Mouse (Mus musculus) urinary bladder, postnatal 10 days (tissue): ENCODE data around the gene Il16.

Source experiments
- DNase-seq: peaks from one replicate; pipeline ENCODE4 v3.0.0; 2022; ENCODE audit warnings: low spot score

Il16 gene

DNA sequence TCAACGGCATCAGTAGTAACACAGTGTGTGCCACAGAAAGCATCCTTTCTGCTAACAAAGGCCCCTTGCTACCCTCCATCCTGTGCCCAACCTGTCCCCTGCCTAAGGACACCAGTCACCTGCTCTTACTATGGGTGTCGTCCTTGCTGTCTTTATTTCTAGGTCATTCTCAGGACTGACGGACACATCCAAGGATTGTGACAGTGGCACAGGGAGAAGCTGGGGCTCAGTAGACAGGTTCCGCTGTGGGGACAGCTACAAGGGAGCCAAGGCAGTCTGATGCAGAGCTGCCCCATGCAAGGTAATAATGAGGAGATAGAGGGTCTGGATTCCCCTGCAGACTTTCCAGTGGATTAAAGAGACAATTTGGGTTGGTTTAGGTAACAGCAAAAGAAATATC lies 67.0 kb downstream of the Il16 start:
- DNase-seq = no peak

DNA sequence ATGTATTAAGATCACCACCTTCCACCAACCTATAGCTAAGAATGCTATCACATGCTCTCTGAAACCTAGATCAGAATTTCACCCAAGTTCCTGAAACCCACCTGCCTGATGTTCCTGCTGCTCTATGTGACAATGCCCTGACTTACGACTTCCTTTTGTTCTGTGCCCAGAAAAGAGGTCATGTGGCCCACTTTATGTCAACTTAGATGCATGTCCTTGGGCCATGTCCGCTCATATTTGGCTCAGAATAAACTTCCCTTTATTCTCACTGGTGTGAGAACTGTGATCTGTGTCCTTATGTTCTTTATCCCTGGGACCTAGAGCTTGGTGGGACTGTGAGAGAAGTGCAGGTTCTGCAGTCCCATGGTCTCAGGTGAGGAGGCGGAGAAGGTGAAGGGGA lies 68.2 kb downstream of the Il16 start:
- DNase-seq = no peak

DNA sequence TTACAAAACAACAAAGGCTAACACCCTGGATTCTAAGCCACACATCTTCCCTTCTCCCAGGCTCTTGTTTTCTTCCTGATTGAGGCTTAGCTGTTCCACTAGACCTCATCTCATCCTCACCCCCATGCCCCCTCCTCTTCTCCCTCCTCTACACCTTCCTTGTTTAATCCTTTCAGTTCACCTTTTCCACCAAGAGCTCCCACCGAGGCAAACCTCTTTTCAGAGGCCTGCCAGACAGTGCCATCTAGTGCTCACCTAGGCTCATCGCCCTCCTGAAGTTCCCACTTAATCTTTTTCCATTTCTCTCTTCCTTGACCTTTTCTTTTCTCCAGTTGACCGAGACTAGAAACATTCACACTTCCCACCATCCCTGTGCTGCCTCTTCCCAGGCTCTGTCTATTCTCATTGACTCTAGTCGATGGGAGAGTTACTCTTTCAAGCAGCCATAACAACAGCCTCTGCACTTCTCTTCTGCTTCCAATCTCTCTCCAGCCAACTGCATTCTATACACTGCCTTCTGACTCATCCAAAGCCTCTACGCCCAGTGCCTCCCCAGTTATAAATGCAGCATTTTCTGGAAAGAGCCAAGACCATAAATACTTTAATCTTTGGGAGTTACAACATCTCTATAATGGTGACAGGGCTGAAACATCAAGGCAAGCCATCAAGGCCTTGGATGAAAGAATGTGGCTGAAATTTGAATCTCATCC lies 69.8 kb downstream of the Il16 start:
- no peak for DNase-seq

DNA sequence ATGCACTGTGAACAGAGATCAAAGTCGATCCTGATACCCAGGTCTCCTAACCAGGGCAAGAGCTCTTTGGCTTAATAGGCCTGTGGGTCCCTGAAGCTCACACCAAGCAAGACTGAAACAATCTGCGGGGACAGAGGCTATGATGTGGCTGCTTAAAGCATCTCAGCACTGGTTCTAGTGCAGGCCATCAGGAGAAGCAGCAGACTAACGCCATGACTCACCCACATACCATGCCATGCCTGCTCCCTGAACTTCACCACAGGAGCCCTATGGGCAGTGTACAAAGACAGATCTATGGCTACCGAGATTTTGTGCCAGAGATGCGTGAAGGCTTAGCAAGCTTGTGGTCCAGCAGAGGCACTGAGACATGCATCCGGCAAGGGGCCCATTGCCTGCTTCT lies 74.0 kb downstream of the Il16 start:
- DNase-seq = no peak

DNA sequence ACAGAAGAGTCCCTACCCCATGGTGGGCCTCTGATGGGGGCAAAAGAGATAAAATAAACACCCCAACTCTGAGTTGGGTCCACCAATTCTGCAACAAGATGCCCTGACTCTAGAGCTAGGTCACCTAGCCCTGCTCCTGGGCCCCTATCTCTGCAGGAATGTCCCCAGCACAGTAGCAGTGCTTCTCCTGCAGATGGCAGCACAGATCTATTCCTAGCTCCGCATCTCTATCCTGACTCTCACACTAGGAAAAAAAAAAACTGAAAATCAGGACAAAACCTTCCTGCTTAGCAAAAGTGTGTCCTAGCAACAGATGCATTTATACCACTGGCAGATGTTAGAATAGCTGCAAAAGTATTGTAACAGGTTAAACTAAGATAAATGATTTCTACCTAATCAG lies 76.8 kb downstream of the Il16 start:
- no peak for DNase-seq

DNA sequence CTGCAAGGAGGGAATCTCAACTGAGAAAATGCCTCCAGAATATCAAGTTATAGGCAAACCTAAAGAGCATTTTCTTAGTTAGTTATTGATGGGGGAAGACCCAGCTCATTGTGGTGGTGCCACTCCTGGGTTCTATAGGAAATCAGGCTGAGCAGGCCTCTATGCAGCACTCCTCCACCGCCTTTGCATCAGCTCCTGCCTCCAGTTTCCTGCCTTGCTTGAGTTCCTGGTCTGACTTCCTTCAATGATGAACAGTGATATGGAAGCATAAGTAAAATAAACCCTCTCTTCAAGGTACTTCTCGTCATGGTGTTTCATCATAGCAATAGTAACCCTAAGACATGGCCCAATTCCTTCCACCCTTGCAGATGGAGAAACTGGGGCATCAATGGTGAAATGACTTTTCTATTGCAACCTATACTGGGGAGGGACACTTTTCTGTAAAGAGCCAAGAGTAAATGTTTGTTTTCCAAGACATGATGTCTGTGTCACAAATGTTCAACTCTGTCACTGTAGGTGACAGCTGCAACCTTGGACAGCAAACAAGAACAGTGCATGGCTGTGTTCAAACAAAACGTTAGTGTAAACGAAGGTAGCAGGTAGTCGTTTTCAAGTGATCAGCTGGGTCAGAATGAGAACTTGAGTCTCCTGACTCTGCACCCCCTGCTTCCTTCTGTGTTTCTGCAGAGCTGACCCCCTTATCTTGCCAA lies 77.4 kb downstream of the Il16 start:
- no peak for DNase-seq

DNA sequence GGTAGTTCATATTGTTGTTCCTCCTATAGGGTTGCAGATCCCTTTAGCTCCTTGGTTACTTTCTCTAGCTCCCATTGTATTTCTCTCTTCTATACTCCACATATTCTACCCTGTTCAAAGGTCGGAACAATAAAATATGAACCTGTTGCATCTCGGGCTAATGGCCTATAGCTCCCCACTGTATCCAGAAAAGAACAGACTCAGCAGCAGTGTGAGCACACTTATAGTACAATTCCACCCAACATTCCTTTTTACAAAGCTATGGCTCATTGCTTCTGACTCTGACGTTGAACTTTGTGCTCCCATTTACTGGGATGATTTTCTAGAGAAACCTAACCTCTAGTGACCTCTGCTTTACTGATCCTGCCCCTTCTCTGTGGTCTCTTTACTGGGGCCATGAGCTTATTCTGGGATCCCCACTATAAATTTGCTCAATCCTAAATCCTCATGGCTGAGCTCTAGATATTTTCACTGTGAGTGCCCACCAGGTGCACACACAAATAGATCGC lies 79.4 kb downstream of the Il16 start:
- DNase-seq = no peak

DNA sequence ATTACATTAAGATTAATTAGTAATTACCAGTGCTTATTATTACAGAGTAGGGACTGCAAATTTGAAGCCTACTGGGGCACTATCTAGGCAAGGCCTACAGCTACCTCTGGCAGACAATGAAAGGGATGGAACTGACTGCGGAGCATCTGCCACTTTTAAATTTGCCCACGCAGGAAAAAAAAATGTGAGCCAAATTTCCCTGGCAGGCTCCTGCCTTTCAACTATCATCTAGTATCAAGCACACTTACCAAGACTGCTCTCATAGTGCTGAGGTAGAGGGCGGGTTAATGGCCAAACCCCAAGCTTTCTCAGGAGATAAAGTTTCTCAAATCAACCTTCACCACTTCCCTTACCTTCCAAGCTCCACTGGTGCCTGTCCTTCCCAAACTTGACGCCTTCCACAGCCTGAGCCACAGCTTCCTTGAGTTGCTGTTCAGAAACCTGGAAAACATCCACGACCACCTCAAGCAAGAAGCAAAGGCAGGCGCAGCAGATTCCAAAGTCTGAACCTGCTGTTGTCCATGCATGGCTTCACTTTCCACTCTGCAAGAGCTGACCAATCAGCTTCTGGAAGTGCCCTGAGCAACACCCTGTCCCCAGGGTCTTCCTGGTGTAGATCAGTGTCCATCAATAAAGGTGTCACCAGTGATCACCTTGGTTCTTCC lies 82.7 kb downstream of the Il16 start:
- DNase-seq = no peak

DNA sequence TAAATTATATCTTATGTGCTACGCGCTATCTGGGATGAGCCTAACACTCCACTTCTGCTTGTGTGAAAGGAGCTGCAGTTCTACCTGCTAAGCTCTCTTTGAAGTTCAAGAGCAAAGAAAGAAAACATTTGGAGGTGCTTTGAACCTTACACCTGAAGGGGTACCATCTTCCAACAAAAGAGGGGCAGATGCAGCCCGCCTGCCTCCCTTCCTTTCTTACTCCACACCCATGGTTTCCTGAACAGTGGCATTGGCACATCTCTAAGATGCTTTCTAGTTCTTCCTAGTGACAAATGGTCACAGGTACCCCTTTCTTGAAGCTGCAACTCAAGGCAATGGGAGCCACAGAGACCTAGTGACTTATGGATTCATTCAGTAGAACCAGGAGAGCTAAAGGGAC lies 83.8 kb downstream of the Il16 start:
- no peak for DNase-seq

DNA sequence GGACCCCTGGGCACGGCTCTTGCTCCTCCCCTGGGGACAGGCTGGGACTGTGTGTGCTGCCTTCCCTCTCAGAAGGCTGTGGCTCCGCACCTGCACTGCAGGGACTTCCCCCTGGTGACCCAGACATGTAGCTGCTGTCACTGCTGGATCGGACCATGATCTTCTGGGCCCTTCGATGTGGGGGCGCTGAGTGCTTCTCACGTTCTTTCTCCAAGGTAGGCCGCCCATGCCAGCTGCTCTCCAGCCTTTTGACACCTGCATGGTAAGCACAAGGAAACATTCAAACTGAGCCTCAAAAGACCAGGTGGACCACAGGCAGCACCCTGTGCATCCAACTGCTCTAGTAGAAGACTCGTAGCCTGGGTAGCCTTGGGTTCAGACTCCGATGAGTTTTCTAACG lies 84.5 kb downstream of the Il16 start:
- no peak for DNase-seq

DNA sequence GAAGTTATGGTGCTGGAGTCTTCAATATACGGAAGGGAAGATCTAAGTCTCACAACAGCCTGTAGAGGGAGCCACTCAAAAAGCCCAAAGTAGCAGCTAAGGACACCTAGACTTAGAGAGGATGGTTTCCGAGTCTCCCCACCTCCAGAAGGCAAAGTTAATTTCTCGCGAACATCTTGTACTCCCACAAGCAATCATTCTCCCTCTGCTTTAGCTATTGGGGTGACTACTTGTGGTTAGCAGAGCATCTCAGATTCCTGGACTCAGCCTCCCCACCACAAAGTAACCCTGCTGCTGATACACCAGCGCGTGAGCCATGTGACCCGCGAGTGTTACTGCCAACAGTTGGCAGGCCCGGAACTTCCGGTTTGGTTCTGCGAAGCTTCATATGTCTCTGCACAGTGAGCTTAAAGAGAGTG lies 85.2 kb downstream of the Il16 start:
- no peak for DNase-seq

DNA sequence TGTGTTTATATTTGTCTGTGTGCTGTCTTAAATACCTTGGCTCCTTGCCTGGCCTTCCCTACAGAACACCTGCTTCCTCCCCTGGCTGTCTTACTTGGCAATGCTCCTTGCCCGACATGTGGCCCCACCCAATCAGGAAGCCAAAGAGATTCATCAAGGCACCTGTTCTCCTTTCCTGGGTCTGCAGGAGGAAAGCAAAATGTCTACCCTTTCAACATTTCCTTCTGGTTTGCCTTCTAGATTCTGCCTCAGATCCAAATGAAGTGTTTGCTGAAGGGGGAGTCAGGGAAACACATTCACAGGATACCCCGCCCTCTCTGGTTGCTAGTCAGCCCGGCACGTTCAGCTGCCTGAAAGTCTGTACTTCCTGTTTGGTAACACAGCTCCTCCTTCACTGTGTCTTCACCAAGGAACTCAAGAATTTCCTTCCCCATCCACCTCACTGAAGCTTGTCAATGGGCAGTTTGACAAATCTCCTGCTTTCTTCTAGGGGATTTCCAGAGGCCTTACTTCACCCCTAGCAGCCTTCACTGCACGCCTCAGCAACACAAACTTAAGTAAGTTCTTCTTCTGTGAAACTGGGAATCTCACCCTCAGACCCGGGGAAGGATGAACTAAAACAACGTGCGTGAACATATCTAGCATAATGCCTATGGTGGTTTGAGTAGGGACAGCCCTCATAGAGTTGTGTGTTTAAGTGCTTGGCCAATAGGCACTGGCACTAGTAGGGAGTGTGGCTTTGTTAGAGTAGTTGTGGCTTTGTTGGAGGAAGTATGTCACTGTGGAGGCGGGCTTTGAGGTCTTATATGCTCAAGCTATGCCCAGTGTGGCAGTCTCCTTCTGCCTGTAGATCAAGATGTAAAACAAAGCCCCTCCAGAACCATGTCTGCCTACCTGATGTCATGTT lies 86.1 kb downstream of the Il16 start:
- DNase-seq = no peak

DNA sequence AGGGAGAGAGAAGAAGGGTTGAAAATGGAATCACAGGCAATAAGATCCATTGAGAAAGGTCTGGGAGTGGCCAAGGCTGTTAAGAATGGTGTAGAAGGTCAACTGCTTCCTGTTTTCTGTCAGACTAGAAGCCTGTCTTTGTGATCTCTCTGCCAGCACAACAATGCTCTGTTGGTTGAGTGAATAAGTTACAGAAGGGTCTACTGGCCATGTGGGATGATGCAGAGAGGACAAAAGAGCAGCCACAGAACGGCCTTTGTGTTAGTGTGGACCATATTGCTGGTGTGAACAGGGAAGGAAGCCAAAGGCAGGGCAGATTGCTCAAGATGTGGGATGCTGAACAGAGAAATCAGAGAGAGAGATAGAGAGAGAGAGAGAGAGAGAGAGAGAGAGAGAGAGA lies 86.8 kb downstream of the Il16 start:
- DNase-seq = no peak

DNA sequence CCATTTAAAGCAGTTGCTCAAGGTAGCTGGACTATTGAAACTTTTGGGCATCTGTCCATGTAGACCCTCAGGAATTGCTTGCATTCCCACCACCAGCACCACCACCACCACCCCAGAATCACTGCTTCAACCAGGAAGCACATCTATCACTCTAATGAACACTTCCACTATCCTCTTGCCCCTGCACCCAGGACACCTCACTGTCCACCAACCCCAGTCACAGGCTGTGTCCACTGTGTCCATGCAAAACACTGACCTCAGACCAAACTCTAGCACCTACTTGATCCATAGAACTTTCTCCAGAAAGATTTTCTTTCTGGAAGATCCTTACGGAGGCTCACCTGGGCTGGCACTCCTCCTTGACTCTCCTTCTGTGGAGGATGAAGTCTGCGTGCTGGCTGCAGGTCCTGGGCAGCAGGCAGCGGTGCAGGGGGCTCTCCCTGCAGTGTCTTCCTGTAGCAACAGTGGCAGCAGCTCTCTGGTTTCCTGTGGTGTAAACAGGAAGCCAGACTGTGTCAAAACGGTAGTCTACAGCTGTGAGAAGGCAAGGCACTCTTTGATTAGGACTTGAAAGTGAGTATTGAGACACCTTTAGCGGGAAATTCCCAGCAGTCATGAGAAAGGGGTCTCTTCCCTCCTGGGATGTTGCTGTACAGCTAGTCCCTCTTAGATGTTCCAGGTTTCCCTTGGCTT lies 90.4 kb downstream of the Il16 start:
- DNase-seq = no peak

DNA sequence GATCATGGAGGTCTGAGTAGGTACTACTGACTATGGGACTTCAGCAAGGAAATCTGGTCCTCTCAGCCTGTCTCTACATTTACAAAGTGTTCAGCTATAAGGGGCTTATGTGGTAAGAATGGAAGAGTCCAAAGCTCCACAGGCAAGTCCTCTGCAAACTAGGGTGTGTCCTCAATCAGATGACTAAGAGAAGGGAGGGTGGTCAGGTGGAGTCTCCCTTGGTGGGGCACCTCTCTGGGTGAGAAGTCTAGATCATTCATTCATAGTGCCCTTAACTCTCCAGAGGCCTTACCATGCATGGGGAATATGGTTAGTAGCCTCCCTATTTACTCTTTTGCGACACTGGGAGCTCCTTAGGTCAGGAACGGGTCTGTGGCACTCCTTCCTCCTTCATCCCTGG lies 91.3 kb downstream of the Il16 start:
- no peak for DNase-seq

DNA sequence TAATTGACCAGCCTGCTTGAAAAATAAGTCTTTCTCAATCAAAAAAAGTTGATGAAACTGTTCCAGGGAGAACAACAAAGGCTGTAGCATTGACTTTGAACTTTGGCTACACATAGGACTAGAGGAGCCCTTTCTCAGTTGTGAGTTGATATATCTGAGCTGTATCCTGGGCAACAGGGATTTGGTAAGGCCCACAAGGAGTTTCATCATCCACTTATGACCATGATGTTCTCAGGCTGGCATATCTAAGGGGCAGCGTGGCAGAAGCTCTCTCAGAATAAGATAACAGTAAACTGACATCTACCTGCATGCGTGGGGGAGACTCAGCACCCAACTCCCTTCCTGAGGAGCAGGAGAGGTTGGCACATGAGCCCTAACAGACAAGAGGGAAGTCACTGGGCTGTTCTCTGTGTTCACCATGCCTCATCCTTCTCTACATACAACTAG lies 91.9 kb downstream of the Il16 start:
- no peak for DNase-seq

DNA sequence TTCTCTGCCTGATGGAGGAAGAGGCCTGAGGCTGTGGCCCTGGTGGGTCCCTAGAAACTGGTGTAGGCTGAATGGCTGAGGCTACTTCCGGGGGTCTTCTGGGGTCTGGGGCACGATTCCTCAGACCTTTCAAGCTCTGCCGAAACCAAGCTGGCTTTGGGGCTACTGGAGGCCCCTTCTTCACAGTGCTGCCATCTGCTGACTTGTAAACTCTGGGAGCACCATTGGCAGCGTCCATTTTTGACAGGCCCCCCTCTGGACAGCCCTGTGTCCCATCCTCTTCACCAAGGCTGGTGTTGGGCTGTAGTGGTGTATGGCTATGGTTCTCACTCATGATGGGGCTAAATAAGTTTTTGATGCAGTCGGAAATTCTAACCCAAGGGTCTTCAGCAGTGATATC lies 93.0 kb downstream of the Il16 start:
- no peak for DNase-seq

DNA sequence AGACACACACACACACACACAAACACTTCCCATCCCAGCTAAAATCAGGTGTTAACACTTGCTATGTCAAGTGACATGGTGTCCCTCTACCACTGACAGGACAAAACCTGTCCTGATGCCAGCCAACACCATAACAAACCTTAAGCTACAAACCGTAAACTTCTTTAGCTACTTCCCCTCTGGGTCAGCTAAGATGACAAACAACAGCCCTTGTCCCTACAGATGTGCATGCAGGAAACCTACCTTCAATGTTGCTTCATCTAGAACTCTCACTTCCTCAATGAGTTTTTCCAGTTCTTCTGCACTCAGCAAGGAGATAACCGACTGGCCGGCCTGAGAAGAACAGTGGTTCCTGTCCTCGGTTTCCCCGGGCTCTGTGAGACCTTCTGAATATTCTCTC lies 94.9 kb downstream of the Il16 start:
- no peak for DNase-seq

DNA sequence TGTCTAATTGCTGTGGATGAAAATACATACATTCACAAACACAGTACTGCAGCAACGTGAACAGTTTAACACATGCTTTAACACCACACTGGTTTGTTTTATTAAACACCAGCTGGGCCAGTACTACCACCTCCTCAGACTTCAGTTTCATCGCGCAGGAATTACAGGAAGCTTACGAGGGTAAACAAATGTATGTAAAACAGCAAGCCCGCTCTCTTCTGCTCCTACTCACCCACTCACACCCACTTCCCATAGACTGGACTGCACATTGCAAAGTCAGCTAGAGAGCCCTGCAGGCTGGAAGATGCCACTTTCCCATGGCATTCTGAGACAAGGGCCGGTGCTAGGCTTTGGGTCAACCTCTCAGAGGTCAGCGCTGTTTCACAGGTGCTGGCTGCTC lies 96.7 kb downstream of the Il16 start:
- no peak for DNase-seq

DNA sequence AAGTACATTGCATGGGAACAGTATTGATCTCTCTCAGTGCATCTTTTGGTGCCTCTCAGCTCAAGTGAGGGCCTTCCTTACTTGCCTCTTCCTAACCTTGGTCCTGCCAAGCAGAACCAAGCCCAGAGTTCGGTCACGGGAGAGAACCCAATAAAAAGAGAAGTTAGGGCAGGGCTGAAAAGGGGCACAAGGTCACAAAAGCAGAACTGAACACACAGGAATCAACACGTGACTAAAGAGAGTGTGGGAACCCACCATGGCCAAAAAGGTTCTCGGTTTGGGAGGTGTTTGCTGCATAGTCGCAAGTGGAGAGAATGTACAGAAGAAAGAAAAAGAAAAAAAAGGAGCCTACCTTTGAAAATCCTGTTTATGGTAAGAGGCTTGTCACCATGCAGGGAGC lies 100.0 kb downstream of the Il16 start:
- DNase-seq = no peak

DNA sequence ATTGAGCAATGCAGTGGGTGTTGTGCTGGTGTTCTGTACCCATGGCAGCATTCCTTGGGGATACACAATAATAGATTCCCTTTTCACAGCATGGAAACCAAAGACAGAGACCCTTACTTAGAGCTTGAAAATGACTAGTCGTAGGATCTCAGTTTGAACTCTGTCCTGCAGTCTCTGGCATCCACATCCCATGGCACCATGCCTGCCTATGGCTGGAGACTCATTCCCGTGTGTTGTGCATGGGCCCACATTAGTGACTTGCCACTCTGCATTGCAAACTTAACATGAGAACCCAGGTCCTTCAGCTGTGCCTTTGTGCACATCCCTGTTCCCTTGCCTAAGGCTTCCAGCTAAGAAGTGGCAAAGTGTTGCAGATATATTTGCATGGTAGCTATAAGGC lies 100.8 kb downstream of the Il16 start:
- no peak for DNase-seq

DNA sequence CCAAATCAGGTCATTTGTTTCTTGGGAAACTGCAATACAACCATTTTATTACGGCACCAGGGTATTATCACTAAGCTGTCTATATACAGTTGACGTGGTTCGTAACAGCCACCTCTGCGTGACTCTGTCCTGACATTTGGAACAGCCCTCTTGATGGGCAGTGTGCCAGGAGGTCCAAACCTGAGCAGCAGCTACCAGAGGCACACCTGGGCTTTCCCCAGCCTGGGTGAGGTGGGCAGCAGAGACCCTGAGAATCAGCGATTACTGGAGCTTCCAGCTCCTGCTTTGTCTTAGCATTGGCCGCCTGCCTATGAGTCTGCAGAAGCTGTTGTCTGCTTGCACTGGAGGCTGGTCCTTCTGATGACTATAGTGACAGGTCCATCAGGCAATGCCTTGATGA lies 101.9 kb downstream of the Il16 start:
- no peak for DNase-seq
